Mouse (Mus musculus): ENCODE data around the gene Mtrf1.

GRCm38 (mm10) chr14:79440655-79441054 lies 43.1 kb downstream of the Mtrf1 start:
- TF ChIP-seq CTCF (IDR thresholded peaks at IDR 0.05) (no peak), EP300 (IDR thresholded peaks at IDR 0.05) (no peak)
